Mouse (Mus musculus): ENCODE results near the gene Klk1b1. TPM values are rescaled to one million over a fixed set of nuclear protein-coding genes. Genes with fewer than 3 reads are reported as not detected.
"Not testable (repeated sequence)": the region's sequence is repeated elsewhere in the genome, so short reads cannot be mapped to it uniquely, and the experiment has no call there.

Gene Klk1b1
- polyA plus RNA-seq, 1 experiment, result not detected

DNA sequence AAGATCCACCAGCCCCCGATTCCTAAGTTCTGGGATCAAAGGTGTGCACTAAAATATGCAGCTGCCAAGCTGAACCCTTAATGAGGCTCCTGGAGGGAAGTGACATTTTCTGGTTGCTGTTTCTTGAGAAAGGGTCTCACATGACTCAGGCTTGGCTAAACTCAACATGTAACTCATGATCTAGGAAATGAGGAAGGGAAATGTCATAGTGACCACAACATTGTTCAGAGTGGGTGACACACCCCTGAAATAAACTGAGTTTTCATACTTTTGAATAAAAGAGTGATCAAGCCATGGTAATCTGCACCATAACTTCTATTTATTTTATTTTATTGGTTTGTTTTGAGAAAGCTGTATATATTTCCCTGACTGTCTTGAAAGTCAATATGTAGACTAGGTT lies 28.3 kb downstream of the Klk1b1 start:
- 57% methylated on average over 1 of the region's 1 CpGs for WGBS
- DNase-seq (ENCODE audit: low read depth, low spot score), result not testable (repeated sequence)

DNA sequence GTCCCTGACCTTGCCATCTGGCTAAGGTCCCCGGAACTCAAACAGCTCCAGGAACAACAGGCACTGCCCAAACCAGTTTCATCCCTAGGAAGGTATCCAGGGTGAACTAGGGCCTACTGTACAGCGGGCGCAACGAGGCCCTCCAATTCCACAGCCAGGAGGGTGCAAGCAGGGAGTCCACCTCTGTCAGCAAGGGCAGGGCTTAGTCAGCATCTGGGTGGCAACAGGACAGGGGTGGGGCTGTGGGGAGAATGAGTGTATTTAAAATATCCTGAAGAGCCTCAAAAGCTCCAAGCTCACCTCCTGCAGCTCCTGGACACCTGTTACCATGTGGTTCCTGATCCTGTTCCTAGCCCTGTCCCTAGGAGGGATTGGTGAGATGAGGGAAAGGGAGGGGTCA lies 29.0 kb downstream of the Klk1b1 start, which contains the start of gene Klk1b11:
Gene Klk1b11 (plus strand): TSS at position 301 of the 400 bp plus-strand sequence.
- not testable (repeated sequence) for DNase-seq (ENCODE audit: low read depth, low spot score)
- 33% methylated on average over 4 of the region's 4 CpGs for WGBS

GRCm38 (mm10) chr7:44004847-44005246 lies 38.3 kb downstream of the Klk1b1 start:
- DNase-seq (ENCODE audit: low read depth, low spot score), result no peak

DNA sequence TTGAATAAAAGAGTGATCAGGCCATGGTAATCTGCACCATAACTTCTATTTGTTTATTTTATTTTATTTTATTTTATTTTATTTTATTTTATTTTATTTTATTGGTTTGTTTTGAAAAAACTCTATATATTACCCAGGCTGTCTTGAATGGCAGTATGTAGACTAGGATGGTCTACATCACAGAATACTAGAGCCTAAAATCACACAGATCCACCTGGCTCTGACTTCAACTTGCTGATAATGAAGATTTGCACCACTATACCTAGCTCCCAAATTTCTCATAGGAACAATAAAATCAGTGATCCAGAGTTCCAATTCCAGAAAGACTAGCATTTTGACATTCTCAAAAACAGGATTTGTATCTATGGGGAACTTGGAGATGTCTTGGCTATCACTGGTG lies 45.3 kb downstream of the Klk1b1 start, which contains the start of gene Klk1b26:
Gene Klk1b26 (plus strand): TSS at position 301 of the 400 bp plus-strand sequence.
- not testable (repeated sequence) for DNase-seq (ENCODE audit: low read depth, low spot score)

DNA sequence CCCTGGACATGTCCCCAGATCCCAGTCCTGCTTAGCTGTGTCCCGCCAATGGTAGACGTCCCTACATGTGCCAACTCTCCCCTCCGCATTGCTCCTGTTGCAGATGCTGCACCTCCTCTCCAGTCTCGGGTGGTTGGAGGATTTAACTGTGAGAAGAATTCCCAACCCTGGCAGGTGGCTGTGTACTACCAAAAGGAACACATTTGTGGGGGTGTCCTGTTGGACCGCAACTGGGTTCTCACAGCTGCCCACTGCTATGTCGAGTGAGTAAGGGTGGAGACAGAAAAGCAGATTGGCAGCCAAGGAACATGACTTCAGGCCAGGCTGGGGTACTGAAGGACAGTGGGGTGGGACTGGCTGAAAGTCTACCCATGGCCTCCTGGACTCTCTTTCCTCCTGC lies 48.1 kb downstream of the Klk1b1 start:
- DNase-seq (ENCODE audit: low read depth, low spot score), result not testable (repeated sequence)
- 78% methylated on average over 6 of the region's 6 CpGs for WGBS

DNA sequence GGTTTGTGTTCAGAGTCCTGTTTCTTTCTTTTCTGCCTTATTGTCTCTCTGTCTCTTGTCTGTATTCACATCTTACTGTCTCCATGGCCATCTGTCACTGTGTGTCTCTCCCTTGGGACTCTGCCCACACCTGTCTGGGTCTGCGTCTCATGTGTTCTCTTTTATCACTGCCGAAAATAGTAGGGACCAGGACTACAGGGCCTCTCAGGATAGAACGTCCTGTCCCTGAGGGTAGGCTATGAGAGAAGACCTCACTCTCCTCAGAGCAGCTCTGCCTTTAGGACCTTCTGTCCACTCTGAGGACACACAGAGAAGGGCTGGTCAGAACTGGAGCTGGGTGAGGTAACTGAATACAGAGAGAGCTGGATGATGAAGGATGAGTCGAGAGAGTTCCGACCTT lies 48.5 kb downstream of the Klk1b1 start:
- 60% methylated on average over 5 of the region's 5 CpGs for WGBS
- no peak for DNase-seq (ENCODE audit: low read depth, low spot score)

Other genes with a start within 250 kb of the Klk1b1 start
- not detected in 2 replicates for gene Klk12, start 197.9 kb upstream of the Klk1b1 start, polyA plus RNA-seq (2012; rRNA removed)
- not detected in 2 replicates for gene Klk11, start 192.1 kb upstream of the Klk1b1 start, polyA plus RNA-seq (2012; rRNA removed)
- gene Klk10, start 185.7 kb upstream of the Klk1b1 start, polyA plus RNA-seq (2012; rRNA removed), result 0.21 and 0.69 TPM in 2 replicates
- gene Klk9, start 174.9 kb upstream of the Klk1b1 start, polyA plus RNA-seq (2012; rRNA removed), result not detected in 2 replicates
- gene Klk8, start 169.2 kb upstream of the Klk1b1 start, polyA plus RNA-seq (2012; rRNA removed), result 3.1 TPM in 2 replicates
- gene Klk7, start 155.5 kb upstream of the Klk1b1 start, polyA plus RNA-seq (2012; rRNA removed), result not detected in 2 replicates
- gene Klk6, start 142.3 kb upstream of the Klk1b1 start, polyA plus RNA-seq (2012; rRNA removed), result not detected in 2 replicates
- gene Klk5, start 124.8 kb upstream of the Klk1b1 start, polyA plus RNA-seq (2012; rRNA removed), result not detected in 2 replicates
- not detected in 2 replicates for gene Klk4, start 85.6 kb upstream of the Klk1b1 start, polyA plus RNA-seq (2012; rRNA removed)
- not detected in 2 replicates for gene Klk15, start 33.0 kb upstream of the Klk1b1 start, polyA plus RNA-seq (2012; rRNA removed)
- not detected in 2 replicates for gene Klk1b8, start 16.1 kb upstream of the Klk1b1 start, polyA plus RNA-seq (2012; rRNA removed)
- not detected in 2 replicates for gene Klk1b9, start 9.3 kb downstream of the Klk1b1 start, polyA plus RNA-seq (2012; rRNA removed)
- gene Klk1b11, start 29.1 kb downstream of the Klk1b1 start, polyA plus RNA-seq (2012; rRNA removed), result not detected in 2 replicates
- gene Klk1b26, start 45.4 kb downstream of the Klk1b1 start, polyA plus RNA-seq (2012; rRNA removed), result not detected in 2 replicates
- gene Klk1b27, start 85.5 kb downstream of the Klk1b1 start, polyA plus RNA-seq (2012; rRNA removed), result 0.62 and 0.71 TPM in 2 replicates
- gene Klk1b21, start 135.6 kb downstream of the Klk1b1 start, polyA plus RNA-seq (2012; rRNA removed), result not detected in 2 replicates
- 2.6 and 4.9 TPM in 2 replicates for gene Klk1b22, start 145.9 kb downstream of the Klk1b1 start, polyA plus RNA-seq (2012; rRNA removed)
- gene Klk1b16, start 170.0 kb downstream of the Klk1b1 start, polyA plus RNA-seq (2012; rRNA removed), result not detected in 2 replicates
- gene Klk1b24, start 221.5 kb downstream of the Klk1b1 start, polyA plus RNA-seq (2012; rRNA removed), result 0.10 TPM in 1 of 2 replicates, not detected in the other
- gene Klk1b3, start 231.4 kb downstream of the Klk1b1 start, polyA plus RNA-seq (2012; rRNA removed), result 0.12 and 0.18 TPM in 2 replicates
- gene Klk1b4, start 240.7 kb downstream of the Klk1b1 start, polyA plus RNA-seq (2012; rRNA removed), result not detected in 2 replicates
- 0.06 and 0.12 TPM in 2 replicates for gene Klk1b5, start 249.2 kb downstream of the Klk1b1 start, polyA plus RNA-seq (2012; rRNA removed)

All from large intestine, adult 2 months (tissue).